Mouse (Mus musculus) megakaryocyte, embryonic 14.5 days (primary cell): ENCODE measurements around the gene Cldn7.

Experiments
- FLI1 ChIP-seq: IDR thresholded peaks from 2 replicates; pipeline ENCODE4 v1.6.1; 2012; ENCODE audit warnings: low read length, inconsistent platforms, mixed read lengths
- GATA1 ChIP-seq: IDR thresholded peaks from 3 replicates; pipeline ENCODE4 v1.6.1; 2012; ENCODE audit warnings: mixed read lengths, low read length, inconsistent platforms, borderline replicate concordance

GRCm38 (mm10) chr11:69934169-69934568 is 30.4 kb upstream of the Cldn7 start:
- TF ChIP-seq GATA1 (no peak), FLI1 (no peak)
